Mouse (Mus musculus): ENCODE results near the gene Vgll4.

DNA sequence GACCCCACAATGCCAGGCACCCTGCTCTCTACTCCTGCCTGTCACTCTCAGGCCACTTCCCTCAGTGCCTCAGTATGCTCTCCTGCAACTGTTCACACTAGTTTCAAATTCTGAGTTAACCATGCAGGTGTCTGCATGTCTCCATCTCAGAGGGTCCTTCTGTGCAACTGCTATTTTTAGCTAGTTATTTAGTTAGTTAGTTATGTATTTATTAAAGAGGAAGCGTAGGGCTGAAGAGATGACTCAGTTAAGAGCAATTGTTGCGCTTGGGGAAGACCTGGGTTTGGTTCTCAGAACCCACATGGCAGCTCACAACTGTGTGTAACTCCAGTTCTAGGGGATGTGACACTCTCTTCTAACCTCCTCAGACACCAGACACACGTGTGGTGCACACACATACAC is 36.8 kb downstream of the Vgll4 start:
- TF ChIP-seq CTCF (IDR thresholded peaks at IDR 0.05; ENCODE audit: low read depth) (no peak), EP300 (IDR thresholded peaks at IDR 0.05; ENCODE audit: low read depth) (no peak)

All from liver, embryonic 14.5 days (tissue).